25 mouse cellular contexts compared by ENCODE assay signal in the genomic region with DNA sequence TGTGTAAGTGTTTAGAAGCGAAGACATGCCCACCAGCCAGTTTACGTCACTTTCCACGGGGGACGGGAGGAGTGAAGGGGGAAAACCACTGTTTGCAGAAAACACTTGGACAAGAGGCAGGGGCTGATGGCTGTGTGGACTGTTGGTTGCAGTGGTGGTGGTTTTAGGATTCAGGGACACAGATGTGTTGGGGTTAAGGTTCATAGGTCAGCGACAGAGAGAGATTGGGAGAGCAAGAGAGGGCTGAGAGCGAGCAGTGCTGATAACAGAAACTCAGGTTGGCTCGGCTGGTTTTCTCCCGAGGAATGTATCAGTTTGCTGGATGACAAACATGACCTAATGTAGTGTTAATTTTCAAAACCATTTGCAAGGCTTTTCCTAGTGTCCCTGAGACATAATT.
"Had no signal": no experiment of that assay in that cellular context is flagged by ENCODE, and none has a peak within 500 bp of the region (broad histone marks: within the 10 kb centered on the region; RNA-seq: fewer than 3 reads in every experiment).

No protein-coding gene starts in this region.

- H3K9me3 ChIP-seq: heart, embryonic 13.5 days; heart, embryonic 15.5 days; hindbrain, embryonic 10.5 days; hindbrain, embryonic 12.5 days; intestine, embryonic 15.5 days; limb, embryonic 13.5 days; limb, embryonic 15.5 days; liver, embryonic 12.5 days had no signal

- DNase-seq: gastrocnemius, postnatal 10 days; kidney, adult 18-20 months; kidney, adult 8-10 months; kidney, postnatal 10 days; kidney, postnatal 25 days; kidney, postnatal 4 days; left cerebral cortex, postnatal 4 days had no signal

- H3K4me2 ChIP-seq: heart, embryonic 11.5 days; heart, embryonic 13.5 days; heart, embryonic 15.5 days; hindbrain, embryonic 12.5 days; hindbrain, embryonic 14.5 days; intestine, embryonic 15.5 days; limb, embryonic 13.5 days; limb, embryonic 15.5 days; liver, embryonic 12.5 days had no signal

- H3K36me3 ChIP-seq: heart, embryonic 13.5 days; heart, embryonic 15.5 days; hindbrain, embryonic 10.5 days; hindbrain, embryonic 12.5 days; intestine, embryonic 15.5 days; limb, embryonic 13.5 days; limb, embryonic 15.5 days; liver, embryonic 12.5 days had no signal

- H3K4me3 ChIP-seq: gastrocnemius, adult 2 months; heart, adult 2 months; heart, embryonic 13.5 days; heart, embryonic 15.5 days; hindbrain, embryonic 10.5 days; hindbrain, embryonic 12.5 days; intestine, embryonic 15.5 days; layer of hippocampus, adult 2 months; left cerebral cortex, adult 2 months; limb, embryonic 13.5 days; limb, embryonic 15.5 days; liver, embryonic 12.5 days had no signal

- H3K27ac ChIP-seq: heart, adult 2 months; heart, embryonic 13.5 days; heart, embryonic 15.5 days; hindbrain, embryonic 12.5 days; hindbrain, embryonic 14.5 days; intestine, embryonic 15.5 days; left cerebral cortex, adult 2 months; limb, embryonic 13.5 days; limb, embryonic 15.5 days; liver, embryonic 12.5 days; liver, embryonic 14.5 days had no signal

- ATAC-seq: hindbrain, embryonic 16.5 days; inflammation-experienced regulatory T-cells, adult 6 months; intestine, embryonic 15.5 days; intestine, postnatal 0 days had no signal

- H3K9ac ChIP-seq: heart, embryonic 13.5 days; heart, embryonic 15.5 days; hindbrain, embryonic 12.5 days; hindbrain, embryonic 14.5 days; intestine, embryonic 15.5 days; limb, embryonic 13.5 days; limb, embryonic 15.5 days; liver, embryonic 12.5 days; liver, embryonic 14.5 days had no signal

- H3K27me3 ChIP-seq: heart, embryonic 15.5 days; hindbrain, embryonic 12.5 days; intestine, embryonic 15.5 days; limb, embryonic 13.5 days; limb, embryonic 15.5 days; liver, embryonic 12.5 days had no signal
